Mouse (Mus musculus): ENCODE data around the gene Man1a. TPM values are rescaled to one million over a fixed set of nuclear protein-coding genes. Genes with fewer than 3 reads are reported as not detected.

Gene Man1a
- total RNA-seq, 2 experiments from 2014 or later: 24.8 to 27.3 TPM

GRCm38 (mm10) chr10:54037348-54038010, 38.9 kb downstream of the Man1a start:
- TF ChIP-seq CTCF (IDR thresholded peaks at IDR 0.05): no peak

GRCm38 (mm10) chr10:54035586-54035985, 40.8 kb downstream of the Man1a start:
- no peak overlapping the region for H3K4me3 ChIP-seq
- H3K27ac ChIP-seq: no peak overlapping the region
- no peak for TF ChIP-seq CTCF (IDR thresholded peaks at IDR 0.05)
- intact Hi-C loops (cut with DNase I): no loop called here
- DNase-seq (ENCODE audit: extremely low spot score in 1 of 2, low spot score in 2 of 2): no peak

More at GRCm38 (mm10) chr10:54037348-54038010, 38.9 kb downstream of the Man1a start:
- intact Hi-C loops (cut with DNase I): no loop called here
- no peak overlapping the region for H3K4me3 ChIP-seq
- no peak overlapping the region for H3K27ac ChIP-seq
- DNase-seq (ENCODE audit: extremely low spot score in 1 of 2, low spot score in 2 of 2): no peak

- Histone ChIP-seq H3K4me3 (no peak overlapping the region), H3K27ac (no peak overlapping the region)
- DNase-seq (ENCODE audit: extremely low spot score in 1 of 2, low spot score in 2 of 2): no peak
- intact Hi-C loops (cut with DNase I): no loop called here
- TF ChIP-seq CTCF (IDR thresholded peaks at IDR 0.05): no peak
These were observed 41.6 kb downstream of the Man1a start for GRCm38 (mm10) chr10:54034779-54035178.

GRCm38 (mm10) chr10:54032316-54033092, 43.9 kb downstream of the Man1a start:
- H3K4me3 ChIP-seq: no peak overlapping the region
- no peak for TF ChIP-seq CTCF (IDR thresholded peaks at IDR 0.05)
- no peak overlapping the region for H3K27ac ChIP-seq
- no peak for DNase-seq (ENCODE audit: extremely low spot score in 1 of 2, low spot score in 2 of 2)
- intact Hi-C loops (cut with DNase I): no loop called here

- no peak for DNase-seq (ENCODE audit: extremely low spot score in 1 of 2, low spot score in 2 of 2)
- intact Hi-C loops (cut with DNase I): no loop called here
- TF ChIP-seq CTCF (IDR thresholded peaks at IDR 0.05): no peak
- Histone ChIP-seq H3K4me3 (no peak overlapping the region), H3K27ac (no peak overlapping the region)
These were observed 47.5 kb downstream of the Man1a start for GRCm38 (mm10) chr10:54028866-54029265.

- no peak for TF ChIP-seq CTCF (IDR thresholded peaks at IDR 0.05)
- no peak for DNase-seq (ENCODE audit: extremely low spot score in 1 of 2, low spot score in 2 of 2)
- intact Hi-C loops (cut with DNase I): no loop called here
These were observed 49.5 kb downstream of the Man1a start for GRCm38 (mm10) chr10:54026738-54027427.

GRCm38 (mm10) chr10:54026101-54026500, 50.3 kb downstream of the Man1a start:
- intact Hi-C loops (cut with DNase I): no loop called here
- H3K4me3 ChIP-seq: no peak overlapping the region
- no peak for TF ChIP-seq CTCF (IDR thresholded peaks at IDR 0.05)
- no peak for DNase-seq (ENCODE audit: extremely low spot score in 1 of 2, low spot score in 2 of 2)
- no peak overlapping the region for H3K27ac ChIP-seq

More at GRCm38 (mm10) chr10:54026738-54027427, 49.5 kb downstream of the Man1a start:
- no peak overlapping the region for H3K27ac ChIP-seq
- H3K4me3 ChIP-seq: no peak overlapping the region

- no peak for DNase-seq (ENCODE audit: extremely low spot score in 1 of 2, low spot score in 2 of 2)
- intact Hi-C loops (cut with DNase I): no loop called here
- no peak for TF ChIP-seq CTCF (IDR thresholded peaks at IDR 0.05)
- Histone ChIP-seq H3K27ac (no peak overlapping the region), H3K4me3 (no peak overlapping the region)
These were observed 58.4 kb downstream of the Man1a start for GRCm38 (mm10) chr10:54017904-54018454.

- no peak overlapping the region for H3K4me3 ChIP-seq
- DNase-seq (ENCODE audit: extremely low spot score in 1 of 2, low spot score in 2 of 2): no peak
- no peak overlapping the region for H3K27ac ChIP-seq
- TF ChIP-seq CTCF (IDR thresholded peaks at IDR 0.05): no peak
- intact Hi-C loops (cut with DNase I): no loop called here
These were observed 62.2 kb downstream of the Man1a start for GRCm38 (mm10) chr10:54014116-54014758.

GRCm38 (mm10) chr10:54013143-54013791, 63.1 kb downstream of the Man1a start:
- Histone ChIP-seq H3K27ac (no peak overlapping the region), H3K4me3 (no peak overlapping the region)
- intact Hi-C loops (cut with DNase I): no loop called here
- DNase-seq (ENCODE audit: extremely low spot score in 1 of 2, low spot score in 2 of 2): no peak
- TF ChIP-seq CTCF (IDR thresholded peaks at IDR 0.05): no peak

GRCm38 (mm10) chr10:54009154-54009553, 67.3 kb downstream of the Man1a start:
- no peak overlapping the region for H3K4me3 ChIP-seq
- no peak for TF ChIP-seq CTCF (IDR thresholded peaks at IDR 0.05)
- no peak overlapping the region for H3K27ac ChIP-seq
- DNase-seq (ENCODE audit: extremely low spot score in 1 of 2, low spot score in 2 of 2): no peak
- intact Hi-C loops (cut with DNase I): no loop called here

Measured in left cerebral cortex, adult 2 months (tissue).